Mouse (Mus musculus): ENCODE measurements around the gene Acot8. TPM values are rescaled to one million over a fixed set of nuclear protein-coding genes. Genes with fewer than 3 reads are reported as not detected.

Gene Acot8
- 63.0 and 82.8 TPM in 2 replicates for polyA plus RNA-seq (2012; rRNA removed)

- WGBS = under 1% methylated on average over 47 of the region's 47 CpGs
- DNase-seq (ENCODE audit: low read depth, low spot score) = peak; percentile 97
These were observed at the start of gene Acot8, which contains the start of gene Zswim3 for GRCm38 (mm10) chr2:164804533-164805331. Acot8 (minus strand) TSS chr2:164804882. Zswim3 (plus strand) TSS chr2:164805098.

- 79% methylated on average over 8 of the region's 8 CpGs for WGBS
- no peak for DNase-seq (ENCODE audit: low read depth, low spot score)
These were observed 45.4 kb upstream of the Acot8 start for GRCm38 (mm10) chr2:164850061-164850460.

- no peak for DNase-seq (ENCODE audit: low read depth, low spot score)
- WGBS = 56% methylated on average over 3 of the region's 3 CpGs
These were observed 41.1 kb upstream of the Acot8 start for GRCm38 (mm10) chr2:164845782-164846181.

- WGBS = 97% methylated on average over 4 of the region's 4 CpGs
These were observed 30.5 kb upstream of the Acot8 start for GRCm38 (mm10) chr2:164835164-164835563.

GRCm38 (mm10) chr2:164834531-164834930 is 29.8 kb upstream of the Acot8 start:
- 34% methylated on average over 8 of the region's 8 CpGs for WGBS
- no peak for DNase-seq (ENCODE audit: low read depth, low spot score)

More at GRCm38 (mm10) chr2:164835164-164835563, 30.5 kb upstream of the Acot8 start:
- no peak for DNase-seq (ENCODE audit: low read depth, low spot score)

GRCm38 (mm10) chr2:164833314-164833959 is 28.8 kb upstream of the Acot8 start, which contains the start of gene Neurl2:
Neurl2 (minus strand) TSS chr2:164833456.
- under 1% methylated on average over 31 of the region's 31 CpGs for WGBS
- DNase-seq (ENCODE audit: low read depth, low spot score) = peak; percentile 73

- DNase-seq (ENCODE audit: low read depth, low spot score) = no peak
- WGBS = under 1% methylated on average over 35 of the region's 35 CpGs
These were observed 28.1 kb upstream of the Acot8 start, which contains the start of gene Ctsa for GRCm38 (mm10) chr2:164832748-164833301. Ctsa (plus strand) TSS chr2:164832873.

GRCm38 (mm10) chr2:164832032-164832747 is 27.5 kb upstream of the Acot8 start:
- 44% methylated on average over 16 of the region's 16 CpGs for WGBS
- no peak for DNase-seq (ENCODE audit: low read depth, low spot score)

GRCm38 (mm10) chr2:164831029-164831428 is 26.3 kb upstream of the Acot8 start:
- no peak for DNase-seq (ENCODE audit: low read depth, low spot score)
- WGBS = 74% methylated on average over 10 of the region's 10 CpGs

GRCm38 (mm10) chr2:164829090-164829489 is 24.4 kb upstream of the Acot8 start:
- 93% methylated on average over 1 of the region's 1 CpGs for WGBS
- DNase-seq (ENCODE audit: low read depth, low spot score) = no peak

GRCm38 (mm10) chr2:164828437-164828836 is 23.8 kb upstream of the Acot8 start, which contains the start of gene Spata25:
Spata25 (minus strand) TSS chr2:164828537.
- DNase-seq (ENCODE audit: low read depth, low spot score) = no peak
- 84% methylated on average over 6 of the region's 6 CpGs for WGBS

GRCm38 (mm10) chr2:164827146-164827850 is 22.6 kb upstream of the Acot8 start:
- no peak for DNase-seq (ENCODE audit: low read depth, low spot score)
- 88% methylated on average over 16 of the region's 16 CpGs for WGBS

GRCm38 (mm10) chr2:164825521-164825920 is 20.8 kb upstream of the Acot8 start:
- 97% methylated on average over 17 of the region's 17 CpGs for WGBS
- DNase-seq (ENCODE audit: low read depth, low spot score) = no peak

GRCm38 (mm10) chr2:164823969-164824368 is 19.3 kb upstream of the Acot8 start:
- whole genome bisulfite sequencing = 84% methylated on average over 4 of the region's 4 CpGs
- no peak for DNase-seq (ENCODE audit: low read depth, low spot score)

- DNase-seq (ENCODE audit: low read depth, low spot score) = no peak
- 0% methylated on average over 10 of the region's 10 CpGs for WGBS
These were observed 18.5 kb upstream of the Acot8 start for GRCm38 (mm10) chr2:164823181-164823585.

GRCm38 (mm10) chr2:164822636-164823165 is 18.0 kb upstream of the Acot8 start, which contains the start of gene Zswim1:
Zswim1 (plus strand) TSS chr2:164822686.
- 1% methylated on average over 32 of the region's 32 CpGs for WGBS

GRCm38 (mm10) chr2:164821060-164821459 is 16.4 kb upstream of the Acot8 start:
- no peak for DNase-seq (ENCODE audit: low read depth, low spot score)
- WGBS = 91% methylated on average over 6 of the region's 6 CpGs

More at GRCm38 (mm10) chr2:164822636-164823165, 18.0 kb upstream of the Acot8 start, which contains the start of gene Zswim1:
- peak; percentile 96 for DNase-seq (ENCODE audit: low read depth, low spot score)

- DNase-seq (ENCODE audit: low read depth, low spot score) = no peak
- WGBS = 76% methylated on average over 5 of the region's 5 CpGs
These were observed 13.0 kb upstream of the Acot8 start for GRCm38 (mm10) chr2:164817703-164818102.

- DNase-seq (ENCODE audit: low read depth, low spot score) = no peak
- 87% methylated on average over 6 of the region's 6 CpGs for WGBS
These were observed 12.5 kb upstream of the Acot8 start for GRCm38 (mm10) chr2:164817206-164817605.

Data from large intestine, adult 2 months (tissue).